Mouse (Mus musculus) kidney, adult 2 months (tissue): ENCODE measurements around the gene Zyx.

Experiments
- CTCF ChIP-seq: fragments of 200-500 bp; conservative IDR thresholded peaks from 2 replicates; pipeline ENCODE4 v1.5.1; 2011; ENCODE audit warnings: low read depth, mild to moderate bottlenecking, control low read depth, low read length, moderate library complexity, mixed read lengths; ENCODE audit not compliant: insufficient read depth, insufficient read length
- POLR2A ChIP-seq: fragments of 200-500 bp; IDR thresholded peaks from one replicate; pipeline ENCODE4 v1.6.1; 2011; ENCODE audit warnings: low read depth, low read length, control low read depth

GRCm38 (mm10) chr6:42405134-42405533, 55.7 kb downstream of the Zyx start, which contains the start of gene Tas2r135:
- TF ChIP-seq CTCF (no peak), POLR2A (no peak)
